Comparison of ENCODE assay signal across 8 mouse cellular contexts in the genomic region with DNA sequence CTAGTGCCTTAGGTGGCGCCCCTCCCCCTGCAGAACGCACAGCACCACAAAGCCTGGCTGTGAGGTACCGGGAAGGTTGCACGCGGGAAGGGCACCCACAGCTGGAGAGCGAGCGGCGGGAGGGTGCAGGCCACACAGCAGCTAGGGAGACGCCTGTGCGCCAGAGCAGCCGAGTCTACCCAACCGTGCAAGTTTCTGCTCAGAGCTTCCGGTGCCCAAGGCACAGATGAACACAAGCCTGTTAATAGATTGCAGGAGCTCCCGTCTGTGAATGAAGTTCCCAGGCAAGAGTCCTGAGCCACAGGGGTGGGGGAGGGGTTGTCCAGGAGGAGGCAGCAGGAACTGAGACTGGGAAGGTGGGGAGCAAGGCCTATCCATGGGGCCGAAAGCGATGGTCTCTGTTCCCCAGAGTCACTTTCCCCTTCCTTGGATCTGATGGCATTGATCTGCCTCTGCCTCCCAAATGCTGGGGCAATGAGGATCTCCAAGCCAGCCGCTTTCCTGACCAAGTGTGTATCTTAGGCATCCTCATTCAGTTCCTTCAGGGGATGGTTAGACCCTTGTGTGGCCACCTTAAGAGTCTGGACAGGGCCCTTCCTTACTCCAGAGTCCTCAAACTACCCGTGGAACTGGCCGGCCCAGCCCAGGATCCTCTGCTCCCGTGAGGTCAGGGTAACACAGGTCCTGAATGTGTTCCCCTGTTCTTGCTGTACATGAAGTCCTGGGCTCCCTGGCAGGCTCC. TPM values are rescaled to one million over a fixed set of nuclear protein-coding genes. Genes with fewer than 3 reads are reported as not detected.
DNase-seq lines count a peak whose midpoint lies in the region; ATAC-seq and TF ChIP-seq lines count a peak whose summit lies in the region.

No protein-coding gene starts in this region.

- DNase-seq in embryo, embryonic 10.5 days (ENCODE audit: low spot score) = peak; percentile 79
- peak; percentile 58 for DNase-seq in midbrain, embryonic 14.5 days
- no peak for DNase-seq in adrenal gland, adult (ENCODE audit: inconsistent age in 2 of 2, low spot score in 1 of 2)
- no peak for DNase-seq in natural killer cell, adult 2 months (ENCODE audit: low spot score in 2 of 2)
- no peak for DNase-seq in frontal cortex, postnatal 10 days (ENCODE audit: low spot score in 2 of 2)
- no peak for DNase-seq in right cerebral cortex, postnatal 14 days

- no peaks in the 10 kb centered on the region for H3K36me3 ChIP-seq in E14TG2a.4 (ENCODE audit: insufficient read depth, low read length)
- no peaks in the 10 kb centered on the region for H3K36me3 ChIP-seq in intestine, embryonic 16.5 days (ENCODE audit: control insufficient read depth, insufficient read depth, low read length)
- H3K36me3 ChIP-seq in midbrain, embryonic 14.5 days (ENCODE audit: control insufficient read depth, insufficient read depth, low read length) = no peaks in the 10 kb centered on the region

- no peak for TF ChIP-seq CTCF in E14TG2a.4 (conservative IDR thresholded peaks at IDR 0.05; ENCODE audit: low read length)

- peaks cover 88% of the 10 kb centered on the region for H3K4me1 ChIP-seq in E14TG2a.4 (replicated peaks; ENCODE audit: low read depth, low read length)
- peaks cover 45% of the 10 kb centered on the region for H3K4me1 ChIP-seq in intestine, embryonic 16.5 days (ENCODE audit: control insufficient read depth, insufficient read depth, low read length)
- peaks cover 12% of the 10 kb centered on the region for H3K4me1 ChIP-seq in midbrain, embryonic 14.5 days (ENCODE audit: control insufficient read depth, insufficient read depth, low read length)

- H3K27ac ChIP-seq in intestine, embryonic 16.5 days (ENCODE audit: low read length) = peak overlapping the region; percentile 50; the same call in 1 of the 2 replicates
- H3K27ac ChIP-seq in midbrain, embryonic 14.5 days (replicated peaks; ENCODE audit: low read depth, low read length) = no peak overlapping the region; the same call in 1 of the 2 replicates

- 21% methylated on average over 20 of the region's 20 CpGs for WGBS in intestine, embryonic 16.5 days
- WGBS in midbrain, embryonic 14.5 days = 12% methylated on average over 20 of the region's 20 CpGs

- peak overlapping the region; percentile 69 for H3K4me3 ChIP-seq in E14TG2a.4 (replicated peaks; ENCODE audit: low read length)
- H3K4me3 ChIP-seq in intestine, embryonic 16.5 days (ENCODE audit: low read length) = no peak overlapping the region
- no peak overlapping the region for H3K4me3 ChIP-seq in midbrain, embryonic 14.5 days (replicated peaks; ENCODE audit: low read depth, low read length)

- no peaks in the 10 kb centered on the region for H3K27me3 ChIP-seq in E14TG2a.4 (ENCODE audit: insufficient read depth, low read length)
- H3K27me3 ChIP-seq in intestine, embryonic 16.5 days (replicated peaks; ENCODE audit: control insufficient read depth, insufficient read depth, low read length) = no peaks in the 10 kb centered on the region
- H3K27me3 ChIP-seq in midbrain, embryonic 14.5 days (ENCODE audit: control insufficient read depth, insufficient read depth, low read length) = no peaks in the 10 kb centered on the region

- ATAC-seq in intestine, embryonic 16.5 days = no peak
- no peak for ATAC-seq in midbrain, embryonic 14.5 days (ENCODE audit: low FRiP score, low TSS enrichment)

- H3K9me3 ChIP-seq in E14TG2a.4 (ENCODE audit: low read length) = no peaks in the 10 kb centered on the region
- no peaks in the 10 kb centered on the region; the same call in 1 of the 2 replicates for H3K9me3 ChIP-seq in intestine, embryonic 16.5 days (ENCODE audit: control insufficient read depth, low read length)
- H3K9me3 ChIP-seq in midbrain, embryonic 14.5 days (ENCODE audit: control insufficient read depth, low read length) = no peaks in the 10 kb centered on the region

- H3K9ac ChIP-seq in intestine, embryonic 16.5 days (ENCODE audit: low read depth, low read length) = peak overlapping the region; percentile 53
- no peak overlapping the region for H3K9ac ChIP-seq in midbrain, embryonic 14.5 days (replicated peaks; ENCODE audit: low read length)

- 0 out of 2 replicates have a peak overlapping the region, but pooled peaks have one; percentile 28 for H3K4me2 ChIP-seq in intestine, embryonic 16.5 days (ENCODE audit: low read depth, low read length)
- H3K4me2 ChIP-seq in midbrain, embryonic 14.5 days (ENCODE audit: low read length) = peak overlapping the region; percentile 37

RNA-seq across cellular contexts. Expression of gene Bak1, which starts 11.7 kb away (rescaled TPM):
- 8.5 and 10.3 TPM in 2 replicates for polyA plus RNA-seq in intestine, embryonic 16.5 days (2015; fragmentation: Nextera tagmentation; extraction: Ambion mirVana)
- 5.5 and 5.8 TPM in 2 replicates for polyA plus RNA-seq in midbrain, embryonic 14.5 days (2014; fragmentation: Nextera tagmentation; extraction: Ambion mirVana)

RNA-seq across cellular contexts. Expression of gene Itpr3, which starts 16.6 kb away (rescaled TPM):
- polyA plus RNA-seq in intestine, embryonic 16.5 days (2015; fragmentation: Nextera tagmentation; extraction: Ambion mirVana) = 12.1 and 16.5 TPM in 2 replicates
- 0.51 and 0.82 TPM in 2 replicates for polyA plus RNA-seq in midbrain, embryonic 14.5 days (2014; fragmentation: Nextera tagmentation; extraction: Ambion mirVana)

Comparison
In these comparisons a context has a peak if more than half of its experiments do, and no peak if none do; other contexts are left out.
1. DNase-seq: peak in embryo, embryonic 10.5 days (single experiment) and midbrain, embryonic 14.5 days (single experiment); none in adrenal gland, adult (0 of 2), natural killer cell, adult 2 months (0 of 2), frontal cortex, postnatal 10 days (0 of 2) and right cerebral cortex, postnatal 14 days (single experiment).